Mouse (Mus musculus): Measurements from ENCODE around the gene Ncapg.

The Ncapg gene

DNA sequence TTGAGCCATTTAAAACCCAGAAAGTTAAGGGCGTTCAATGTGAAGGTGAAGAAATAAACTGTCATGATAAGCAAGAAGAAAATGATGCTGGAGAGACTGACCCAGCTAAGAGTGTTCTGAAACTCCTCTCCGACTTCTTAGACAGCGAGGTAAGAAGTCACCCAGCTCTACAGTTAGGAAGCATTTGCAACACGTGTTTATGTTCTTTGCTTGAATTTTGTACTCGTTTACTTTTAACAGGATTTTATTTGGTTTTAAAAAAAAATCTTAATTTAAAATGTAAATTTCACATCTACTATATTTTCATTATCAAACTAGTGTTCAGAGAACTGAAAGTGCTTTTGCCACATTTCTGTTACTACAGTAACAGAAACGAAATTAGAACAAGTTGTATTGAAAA, 22.0 kb downstream of the Ncapg start:
- CTCF ChIA-PET, result no interaction called here

DNA sequence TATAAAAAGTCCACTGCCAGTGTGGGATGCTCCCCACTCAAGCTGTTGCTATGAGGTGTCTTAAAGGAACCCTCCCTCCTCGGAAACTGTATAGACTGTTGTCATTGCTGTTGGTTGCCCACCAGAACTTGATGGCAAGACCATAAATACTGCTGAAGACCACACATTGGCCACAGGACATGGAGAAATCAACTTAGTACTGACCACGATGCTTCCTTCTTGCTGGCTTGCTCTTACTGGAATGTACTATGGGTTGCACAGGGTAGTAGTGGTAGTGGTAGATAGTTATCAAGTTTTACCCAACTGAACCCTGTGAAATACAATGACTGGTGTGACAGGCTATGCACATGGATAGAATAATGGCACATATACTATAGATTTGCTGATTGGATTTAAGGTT, 37.1 kb downstream of the Ncapg start:
- CTCF ChIA-PET, result no interaction called here

DNA sequence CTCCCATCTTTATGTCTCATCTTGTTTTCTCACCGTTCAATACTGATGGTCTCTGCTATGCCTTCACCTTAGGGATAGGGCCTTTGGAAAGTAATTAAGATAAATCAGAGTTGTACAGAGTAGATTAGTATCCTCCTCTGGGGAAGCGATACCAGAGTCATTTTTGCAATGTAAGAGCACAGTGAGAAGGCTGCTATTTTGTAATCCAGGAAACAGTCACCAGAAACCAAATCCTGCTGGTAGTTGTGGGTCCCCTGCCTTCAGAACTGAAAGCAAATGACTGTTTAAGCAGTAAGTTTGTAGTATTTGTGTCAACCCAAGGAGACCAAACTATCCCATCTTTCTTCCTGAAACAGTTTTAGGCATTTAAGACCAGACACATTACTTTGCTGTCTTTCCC, 39.9 kb downstream of the Ncapg start:
- CTCF ChIA-PET, result no interaction called here

DNA sequence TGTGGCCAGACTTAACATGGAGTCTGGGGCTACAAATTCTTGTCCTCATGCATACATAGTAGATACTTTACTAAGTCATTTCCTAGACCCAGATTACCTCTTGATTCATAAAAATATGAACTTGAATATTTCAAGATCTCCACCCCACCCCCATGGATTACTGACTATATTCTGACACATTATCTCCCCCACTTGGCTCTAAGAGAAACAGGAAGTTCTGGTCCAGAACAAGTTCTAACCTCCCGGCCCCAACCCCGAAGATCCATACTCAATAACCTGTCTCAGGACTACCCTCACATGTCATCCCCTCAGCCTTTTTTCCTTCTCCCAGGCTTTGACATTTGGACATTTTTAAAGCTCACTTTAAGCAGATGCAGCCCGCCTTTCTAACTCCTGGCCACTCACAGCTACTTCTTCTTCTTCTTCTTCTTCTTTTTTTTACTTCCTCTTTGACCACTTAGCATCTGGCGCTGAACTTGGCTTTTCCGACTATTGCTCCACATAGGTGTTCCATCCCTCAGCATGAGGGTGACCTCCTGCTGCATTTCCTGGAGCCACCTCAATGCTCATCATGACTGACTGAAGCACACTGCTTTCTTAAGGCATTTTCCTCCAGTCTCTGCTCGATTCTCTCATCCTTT, 49.2 kb downstream of the Ncapg start:
- CTCF ChIA-PET, result no interaction called here

DNA sequence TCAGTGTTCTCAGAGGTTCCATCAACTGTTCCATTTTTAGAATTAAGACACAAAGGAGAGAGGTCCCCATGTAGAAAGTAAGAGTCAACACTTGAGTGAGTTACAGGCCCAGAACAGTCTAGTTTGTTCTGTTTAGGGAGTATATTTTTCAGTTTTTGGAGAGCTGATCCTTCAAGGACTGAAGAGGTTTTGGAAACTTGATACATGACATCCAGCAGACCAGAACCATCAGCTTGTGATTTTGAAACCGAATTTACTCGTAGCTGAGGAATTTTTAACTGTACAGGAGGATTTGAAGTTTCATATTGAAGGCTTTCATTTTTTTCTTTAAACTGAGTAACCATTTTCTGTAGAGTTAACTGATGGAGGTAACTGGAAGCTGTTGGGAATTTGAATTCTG, 64.0 kb downstream of the Ncapg start:
- CTCF ChIA-PET, result no interaction called here

DNA sequence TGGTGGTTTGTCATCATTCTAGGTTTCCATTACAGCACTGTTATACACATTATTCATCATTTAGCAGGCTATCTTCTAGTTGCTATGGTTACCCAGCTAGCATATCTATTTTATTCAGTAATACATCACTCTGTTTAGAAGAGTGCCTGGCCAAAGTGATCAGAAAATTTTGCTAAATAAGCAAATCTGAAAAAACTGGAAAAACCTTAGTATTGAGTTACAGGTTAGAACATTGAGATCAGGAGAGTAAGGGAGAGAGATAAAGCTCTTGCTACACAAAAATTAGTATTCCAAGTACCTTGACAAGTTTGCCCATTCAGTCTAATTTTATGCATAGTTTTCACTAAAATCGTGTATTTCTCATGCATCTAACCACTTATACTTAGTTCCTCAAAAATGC, 68.2 kb downstream of the Ncapg start:
- CTCF ChIA-PET, result interaction anchor here (0.6 kb wide), 1 partner anchor 318 kb away, joined by 9 read pairs; no protein-coding TSS in a partner anchor

All from spleen, embryonic (tissue).